Mouse (Mus musculus) urinary bladder, adult 18-20 months (tissue): ENCODE results near the gene Olfr464.

Source experiments
- DNase-seq, 2 experiments: peaks; one replicate each; pipeline ENCODE4 v3.0.0; 2022; ENCODE audit warnings: low spot score in 2 of 2, mixed read lengths in 2 of 2

Gene Olfr464

DNA sequence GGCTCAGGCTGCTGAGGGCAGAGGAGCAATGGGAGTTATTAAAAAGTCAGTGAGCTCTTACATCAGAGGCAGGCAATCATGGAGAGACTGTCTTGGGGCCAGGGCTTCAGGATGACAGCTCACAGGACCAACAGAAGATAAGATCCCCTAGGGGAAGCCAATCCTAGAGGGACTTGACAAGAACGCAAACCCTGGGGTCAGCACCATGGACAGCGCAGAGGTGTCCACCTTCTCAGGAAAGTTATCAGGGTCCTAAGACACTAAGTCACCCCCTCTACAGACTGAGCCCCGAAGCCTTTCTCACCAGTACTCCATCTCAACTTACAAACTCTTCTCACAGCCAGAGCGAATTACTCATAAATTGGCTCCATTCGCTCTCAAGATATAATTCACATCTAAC, at the start of gene Olfr464:
Gene Olfr464, minus strand, starts transcription at position 2 of the 400 bp plus-strand sequence.
- no peak for DNase-seq

DNA sequence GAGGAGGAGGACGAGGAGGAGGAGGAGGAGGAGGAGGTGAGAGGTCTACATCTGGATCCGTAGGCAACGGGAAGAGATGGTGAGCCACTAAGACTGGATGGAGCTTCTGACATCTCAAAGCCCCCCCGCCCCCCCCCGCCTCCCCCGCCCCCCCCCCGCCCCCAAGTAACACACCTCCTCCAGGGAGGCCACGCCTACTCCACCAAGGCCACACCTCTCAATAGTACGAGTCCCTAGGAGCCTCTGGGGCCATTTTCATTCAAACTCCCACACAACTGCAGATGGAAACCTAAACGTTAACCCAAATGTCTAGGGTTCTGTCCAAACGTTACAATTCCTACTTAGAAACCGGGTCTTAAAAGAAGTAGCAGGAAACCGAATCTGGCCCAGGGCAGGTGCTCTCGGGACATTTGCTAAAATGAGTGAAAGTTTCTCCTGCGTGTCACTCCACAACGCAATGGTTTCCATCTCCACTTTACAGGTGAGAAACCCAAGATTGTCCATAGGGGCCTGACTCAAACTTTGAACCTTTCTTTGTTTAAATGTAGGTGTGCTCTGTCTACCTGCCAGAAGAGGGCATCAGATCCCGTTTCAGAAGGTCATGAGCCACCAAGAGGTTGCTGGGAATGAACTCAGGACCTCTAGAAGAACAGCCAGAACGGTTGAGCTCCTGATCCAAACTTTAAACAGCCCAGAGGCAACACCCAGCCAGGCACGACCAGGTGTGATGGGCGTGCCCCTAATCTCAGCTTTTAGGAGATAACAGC, 47.8 kb upstream of the Olfr464 start:
- no peak for DNase-seq

DNA sequence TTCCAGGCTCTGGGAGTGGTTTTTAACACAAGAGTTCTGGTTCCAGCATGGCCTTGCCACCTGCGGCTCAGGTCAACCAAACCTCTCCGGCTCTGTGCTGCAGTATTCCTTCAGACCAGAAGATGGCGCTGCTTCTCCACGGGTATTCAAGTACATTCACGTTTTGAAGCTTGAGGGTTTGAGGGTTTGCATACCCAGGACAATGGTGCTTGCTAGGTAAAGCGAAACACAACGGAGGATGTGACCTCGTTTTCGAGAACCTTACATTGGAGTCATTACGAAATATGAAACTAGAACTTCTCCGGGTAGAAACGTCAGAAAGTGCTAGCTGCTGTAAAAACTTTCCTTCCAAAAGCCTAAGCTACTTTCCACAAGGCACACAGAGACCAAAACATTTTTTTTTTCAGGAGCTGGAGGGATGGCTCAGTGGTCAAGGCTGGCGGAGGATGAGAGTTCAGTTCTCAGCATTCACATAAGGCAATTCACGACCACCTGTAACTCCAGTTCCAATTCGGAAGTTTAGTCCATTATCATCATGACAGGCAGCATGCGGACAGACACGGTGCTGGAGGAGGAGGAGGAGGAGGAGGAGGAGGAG, 47.0 kb upstream of the Olfr464 start:
- peak; percentile 68 to 74 for DNase-seq

DNA sequence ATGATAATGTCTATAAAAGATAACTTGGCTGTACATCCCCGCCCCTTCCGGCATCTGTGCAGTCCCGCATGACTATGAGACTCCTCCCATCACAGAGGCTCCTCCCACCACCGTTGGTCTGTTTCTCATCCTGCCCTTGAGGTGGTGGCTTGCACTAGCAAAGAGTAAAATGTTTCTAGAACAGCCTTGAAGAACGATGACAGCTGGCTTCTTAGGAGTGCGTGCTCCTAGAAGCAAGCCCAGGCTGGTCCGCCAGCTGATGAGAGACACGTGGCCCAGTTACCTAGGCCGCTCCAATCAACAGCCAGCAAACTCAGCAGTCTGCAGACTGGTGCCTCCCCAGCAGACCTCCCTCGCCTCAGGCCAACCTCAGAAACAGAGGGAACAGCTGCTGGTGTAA, 45.4 kb upstream of the Olfr464 start:
- peak in 1 of 2 experiments; percentile 24 for DNase-seq

DNA sequence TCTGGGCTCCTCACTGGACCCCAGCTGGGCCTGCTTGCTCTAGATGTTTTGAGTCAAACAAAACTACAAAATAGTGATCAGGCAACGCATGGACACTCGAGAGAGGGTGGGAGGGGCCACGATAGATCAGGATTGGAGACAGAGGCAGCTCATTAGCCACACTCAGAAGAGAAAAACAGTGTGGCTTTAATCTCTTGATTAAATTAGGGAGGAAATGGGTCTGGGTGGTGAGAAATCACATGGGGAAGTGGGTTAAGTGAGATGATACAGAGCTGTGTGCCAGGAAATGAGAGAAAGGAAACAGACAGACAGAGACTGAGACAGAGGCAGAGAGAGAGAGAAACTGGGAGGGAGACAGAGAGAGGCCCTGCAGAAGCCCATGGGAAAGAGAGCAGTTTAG, 44.5 kb upstream of the Olfr464 start:
- no peak for DNase-seq

DNA sequence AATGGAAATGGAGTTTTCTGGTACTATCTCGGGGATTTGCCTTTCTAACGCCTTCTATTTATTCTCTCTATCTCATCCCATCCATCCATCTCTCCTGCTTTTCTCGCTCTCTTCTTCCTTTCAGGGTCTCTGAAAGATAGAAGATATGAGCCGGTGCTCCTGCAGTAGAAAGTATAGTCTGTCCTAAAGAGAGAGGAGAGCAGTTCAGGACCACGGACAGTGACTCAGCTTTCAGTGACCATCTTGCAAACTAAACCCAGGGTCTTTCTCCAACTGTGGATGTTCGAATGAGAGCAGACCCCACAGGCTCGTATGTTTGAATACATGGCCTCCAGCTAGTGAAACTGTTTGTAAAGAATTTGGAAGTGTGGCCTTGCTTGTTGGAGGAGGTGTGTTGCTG, 36.3 kb upstream of the Olfr464 start:
- no peak for DNase-seq

DNA sequence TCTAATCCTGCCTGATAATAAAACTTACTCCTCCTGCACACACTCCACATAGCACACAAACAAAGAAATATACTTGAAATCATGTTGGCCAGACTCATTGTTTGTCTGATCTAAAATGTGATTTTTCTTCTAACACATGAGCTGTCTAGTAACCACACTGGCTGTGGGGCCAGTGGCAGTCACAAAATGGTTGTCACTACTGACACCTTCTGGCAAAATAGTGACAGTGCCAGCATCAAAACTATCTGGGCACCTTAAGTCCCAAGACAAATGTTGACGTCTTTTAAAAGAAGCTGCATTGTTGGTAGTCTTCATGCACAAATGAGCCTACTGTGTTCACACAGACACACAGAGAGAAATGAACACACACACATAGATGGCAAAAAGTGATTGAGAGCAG, 34.4 kb upstream of the Olfr464 start:
- DNase-seq: no peak

DNA sequence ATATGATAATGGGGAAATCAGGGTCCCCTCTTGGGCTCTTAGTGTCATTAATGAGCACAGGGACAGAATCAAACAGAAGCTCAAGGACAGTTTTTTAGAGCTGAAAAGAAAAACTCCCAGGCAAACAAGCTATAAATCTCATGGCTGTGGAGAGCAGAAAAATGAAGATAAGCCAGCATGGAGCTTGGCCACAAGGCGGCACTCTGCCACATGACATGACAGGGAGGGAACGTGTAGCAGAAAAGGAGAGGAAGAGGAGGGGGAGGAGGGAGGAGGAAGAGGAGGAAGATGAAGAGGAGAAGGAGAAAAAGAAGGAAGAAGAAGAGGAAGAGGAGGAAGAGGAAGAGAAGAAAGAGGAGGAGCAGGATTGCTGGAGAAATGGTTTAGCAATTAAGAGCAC, 29.2 kb upstream of the Olfr464 start:
- DNase-seq: no peak

DNA sequence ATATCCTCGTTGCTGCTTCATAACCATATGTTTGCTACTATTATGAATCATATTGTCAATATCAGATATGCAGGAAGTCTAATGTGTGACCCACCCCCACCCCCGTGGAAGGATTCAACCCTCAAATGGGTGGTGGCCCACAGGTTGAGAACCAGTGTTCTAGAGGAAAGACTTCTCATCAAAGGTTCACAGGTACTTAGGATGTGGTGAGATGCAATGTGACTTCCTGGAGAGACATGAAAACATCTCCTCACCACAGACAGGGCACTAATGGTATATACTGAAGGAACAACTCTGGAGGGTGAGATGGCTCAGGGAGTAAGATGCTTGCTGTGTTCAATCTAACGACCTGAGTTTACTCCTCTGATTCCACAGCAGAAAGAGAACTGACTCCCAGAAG, 14.7 kb upstream of the Olfr464 start:
- DNase-seq: no peak

DNA sequence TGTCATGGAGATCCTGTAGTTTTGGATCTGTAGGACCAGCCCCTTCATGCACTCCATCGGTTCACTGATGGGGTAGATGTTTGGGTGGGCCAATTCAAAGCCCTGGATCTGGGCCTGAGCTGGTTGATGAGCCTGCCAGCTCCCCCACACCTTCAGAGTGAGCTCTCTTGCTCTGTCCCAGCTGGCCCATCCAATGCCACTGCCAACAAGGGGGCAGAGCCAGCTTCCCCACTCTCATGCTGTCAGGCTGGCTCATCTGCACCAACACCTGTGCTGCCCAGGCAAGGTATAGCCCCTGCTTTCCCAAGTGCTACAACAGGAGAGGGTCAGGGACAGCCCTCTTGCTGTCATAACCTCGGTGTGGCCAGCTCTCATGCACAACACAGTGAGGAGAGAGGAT, 13.0 kb upstream of the Olfr464 start:
- DNase-seq: no peak

DNA sequence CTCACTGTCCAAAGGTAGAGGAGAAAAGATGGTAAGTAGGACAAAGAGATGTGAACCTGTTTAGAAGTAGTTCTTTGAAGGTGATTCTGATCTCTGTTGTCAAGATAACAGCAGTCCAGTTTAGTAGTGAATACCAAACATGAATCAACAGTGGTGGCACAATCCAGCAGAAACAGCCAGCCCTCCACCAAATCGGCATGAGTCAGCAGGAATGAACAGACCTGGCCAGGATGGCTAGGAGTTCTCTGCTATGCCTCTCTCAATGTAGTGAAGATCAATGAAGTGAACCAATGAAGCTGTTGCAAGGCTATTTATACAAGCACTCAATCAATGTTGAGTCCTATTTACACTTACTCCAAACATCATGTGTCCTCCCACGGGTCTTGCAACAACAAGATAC, 9.6 kb upstream of the Olfr464 start:
- DNase-seq: no peak

DNA sequence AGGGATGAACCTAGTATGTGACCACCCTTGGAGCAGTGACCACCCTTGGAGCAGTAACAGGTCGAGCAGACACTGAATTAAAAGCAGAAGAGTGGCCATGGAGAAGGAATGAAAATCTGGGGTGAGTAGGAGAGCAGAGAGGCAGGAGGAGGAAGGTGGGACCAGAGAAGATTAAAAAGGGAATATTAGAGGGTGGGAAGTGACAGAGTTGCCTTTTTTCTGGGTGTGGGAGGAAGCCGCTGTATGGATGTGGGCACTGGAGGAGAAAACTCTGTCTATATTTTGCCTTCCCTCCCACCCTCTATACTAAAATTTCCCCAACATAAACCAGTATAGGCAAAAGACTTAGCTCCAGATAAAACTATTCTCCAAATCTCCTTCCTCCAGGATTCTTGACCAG, 466 bp downstream of the Olfr464 start:
- no peak for DNase-seq

DNA sequence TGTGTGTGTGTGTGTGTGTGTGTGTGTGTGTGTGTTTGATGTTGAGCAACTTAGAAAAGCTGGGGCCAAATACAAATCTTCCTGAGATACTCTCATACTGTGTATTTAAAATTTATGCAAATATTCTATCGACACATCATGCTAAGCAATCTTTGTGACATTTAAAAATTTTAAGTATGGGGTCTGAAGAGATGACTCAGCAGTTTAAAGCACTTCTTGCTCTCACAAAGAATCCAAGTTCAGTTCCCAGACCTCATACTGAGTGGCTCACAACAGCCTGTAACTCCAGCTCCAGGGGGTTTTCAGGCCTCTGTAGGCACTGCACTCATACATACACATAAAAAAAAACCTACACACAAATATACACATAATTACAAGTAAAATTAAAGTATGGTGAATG, 4.8 kb downstream of the Olfr464 start:
- no peak for DNase-seq

DNA sequence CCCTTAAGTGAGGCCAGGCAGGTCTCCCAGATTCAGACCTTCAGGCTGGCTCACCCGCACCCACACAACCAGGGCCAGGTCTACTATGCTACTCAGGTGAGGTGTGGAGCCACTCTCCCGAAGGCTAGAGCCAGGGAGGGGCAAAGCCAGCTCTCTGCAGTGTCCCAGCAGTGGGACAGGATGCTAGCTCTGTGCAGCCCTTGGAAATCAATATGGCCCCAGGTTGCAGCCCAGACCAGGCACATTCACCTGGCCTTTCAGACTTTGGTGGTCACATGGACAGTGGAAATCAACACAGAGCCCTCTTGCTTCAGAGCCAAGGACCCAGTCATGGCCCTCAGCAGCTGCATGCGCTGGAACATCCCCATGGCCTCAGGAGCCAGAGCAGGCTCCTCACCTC, 16.4 kb downstream of the Olfr464 start:
- no peak for DNase-seq

DNA sequence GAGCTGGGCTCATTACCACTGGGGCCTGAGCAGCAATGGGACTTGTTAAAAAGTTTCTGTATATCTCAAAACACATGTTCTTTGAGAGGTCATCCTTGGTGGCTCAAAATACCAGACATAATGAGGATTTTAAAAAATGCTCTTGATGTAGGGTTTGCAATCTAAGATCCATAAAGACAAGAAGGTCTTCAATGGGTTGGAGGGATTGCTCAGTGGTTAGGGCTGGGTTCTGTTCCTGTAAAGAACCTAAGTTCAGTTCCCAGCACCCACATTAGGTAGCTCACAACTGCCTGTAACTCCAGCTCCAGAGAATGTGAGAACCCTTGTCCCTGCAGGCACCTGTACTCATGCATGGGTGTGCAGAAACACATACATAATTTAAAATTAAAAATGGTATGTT, 23.5 kb downstream of the Olfr464 start, which contains the start of gene Olfr463:
Gene Olfr463, minus strand, starts transcription at position 101 of the 400 bp plus-strand sequence.
- no peak for DNase-seq

DNA sequence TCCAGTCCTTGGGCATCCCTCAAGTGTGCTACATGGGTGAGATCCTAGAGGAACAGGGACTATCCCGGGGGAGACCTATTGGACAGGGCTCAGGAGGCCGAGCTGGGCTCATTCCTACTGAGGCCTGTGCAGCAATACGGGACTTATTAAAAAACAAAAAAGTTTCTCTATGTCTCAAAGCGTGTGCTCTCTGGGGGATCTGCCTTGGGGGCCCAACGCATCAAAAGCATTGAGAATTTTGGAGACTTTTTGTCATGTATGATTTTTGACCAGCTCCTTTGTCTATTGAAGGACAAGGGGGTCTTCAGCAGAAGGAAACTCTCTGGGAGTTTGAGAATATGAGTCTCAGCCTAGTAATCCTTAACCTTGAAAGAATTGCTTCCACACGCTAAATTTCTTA, 28.6 kb downstream of the Olfr464 start, which contains the start of gene Olfr462:
Gene Olfr462, minus strand, starts transcription at position 101 of the 400 bp plus-strand sequence.
- DNase-seq: no peak

DNA sequence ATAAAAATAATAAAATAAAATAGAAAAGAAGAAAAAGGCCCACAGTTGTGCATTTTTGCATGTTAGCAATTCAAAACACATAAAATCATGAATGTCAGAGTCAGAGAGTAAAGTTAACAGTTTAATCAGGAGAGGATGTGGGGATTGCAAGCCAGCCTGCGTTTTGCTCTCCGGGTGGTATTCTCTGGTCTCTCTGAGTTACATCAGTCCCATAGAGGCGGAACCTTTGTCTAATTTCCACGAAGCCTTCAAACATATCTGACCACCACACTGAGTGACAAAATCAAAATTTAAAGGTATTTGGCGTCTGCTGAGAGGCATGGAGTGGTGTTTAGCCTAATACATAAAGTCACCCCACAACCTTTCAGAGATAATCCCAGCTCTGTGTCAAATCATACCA, 35.9 kb downstream of the Olfr464 start:
- DNase-seq: no peak

DNA sequence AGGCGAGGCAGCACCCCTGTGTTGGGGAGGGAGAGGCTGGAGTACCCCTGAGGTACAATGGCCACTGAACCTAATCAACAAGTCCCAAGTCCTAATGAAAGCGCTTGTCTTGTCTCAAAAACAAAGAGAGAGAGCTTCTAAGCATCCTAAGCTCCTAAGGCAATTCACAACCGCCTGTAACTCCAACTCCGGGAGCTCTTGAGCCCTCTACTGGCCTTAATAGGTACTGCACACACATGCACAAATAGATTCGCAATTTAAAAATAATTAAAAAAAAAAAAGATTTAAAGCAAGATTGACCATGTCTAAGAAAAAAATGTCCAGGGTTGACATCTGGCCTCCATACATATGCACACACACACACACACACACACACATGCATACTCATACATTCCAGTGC, 37.3 kb downstream of the Olfr464 start:
- DNase-seq: no peak

DNA sequence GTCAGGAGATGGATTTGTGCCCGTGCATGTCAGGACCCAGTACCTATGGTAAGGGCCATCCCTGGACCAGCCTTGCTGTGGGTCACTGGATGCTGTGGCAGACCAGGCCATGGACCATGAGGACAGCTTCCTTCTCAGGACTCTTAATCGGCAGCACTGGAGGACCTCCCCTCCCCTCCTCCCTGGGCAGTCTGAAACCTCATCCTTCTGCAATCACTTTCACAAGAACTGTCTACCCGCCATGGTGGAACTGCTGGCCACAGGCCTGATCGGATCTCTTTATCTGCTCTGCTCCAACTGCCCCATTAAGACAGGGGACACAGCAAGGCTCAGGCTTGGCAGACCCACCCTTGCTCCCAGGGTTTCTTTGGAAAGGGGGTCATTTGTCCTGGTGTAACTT, 39.1 kb downstream of the Olfr464 start:
- DNase-seq: no peak

DNA sequence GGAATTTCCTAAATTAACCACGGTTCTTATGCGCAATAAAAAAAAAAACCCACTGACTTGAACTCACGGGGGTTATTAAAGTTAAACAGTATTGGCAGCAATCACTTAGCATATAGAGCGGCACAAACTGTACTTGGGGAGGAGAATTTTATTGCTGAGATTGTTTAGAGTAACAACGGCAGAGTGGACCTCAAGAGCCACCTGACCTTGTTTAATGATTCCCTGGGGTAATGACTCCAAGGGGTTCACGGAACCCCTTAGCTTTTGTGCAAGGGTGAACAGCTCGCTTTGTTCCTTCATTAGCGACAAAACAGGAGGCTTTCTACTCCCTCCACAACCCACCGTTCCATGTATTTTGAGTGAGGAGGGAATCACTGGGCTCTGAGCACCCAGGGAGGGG, 40.9 kb downstream of the Olfr464 start:
- DNase-seq: no peak

DNA sequence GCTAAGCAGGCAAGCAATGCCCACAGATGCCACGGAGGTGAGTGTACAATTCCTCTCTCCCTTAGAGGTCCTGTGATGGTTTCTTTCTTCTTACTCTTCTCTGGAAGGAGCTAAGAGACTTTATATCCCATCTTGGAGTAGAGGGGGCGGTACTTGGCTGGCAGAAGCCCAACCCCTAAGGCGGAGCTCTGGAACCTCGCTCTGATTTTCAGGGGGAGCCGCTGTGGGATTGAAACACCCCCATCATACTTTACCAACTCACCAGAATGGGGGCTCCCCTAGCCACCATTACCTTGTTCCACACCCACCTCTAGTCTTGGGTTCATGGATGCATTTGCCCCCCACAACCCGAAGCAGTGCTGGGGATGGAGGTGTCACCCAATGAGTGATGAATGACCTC, 45.3 kb downstream of the Olfr464 start, which contains the start of gene Epx:
Gene Epx, minus strand, starts transcription at position 101 of the 400 bp plus-strand sequence.
- DNase-seq: no peak

DNA sequence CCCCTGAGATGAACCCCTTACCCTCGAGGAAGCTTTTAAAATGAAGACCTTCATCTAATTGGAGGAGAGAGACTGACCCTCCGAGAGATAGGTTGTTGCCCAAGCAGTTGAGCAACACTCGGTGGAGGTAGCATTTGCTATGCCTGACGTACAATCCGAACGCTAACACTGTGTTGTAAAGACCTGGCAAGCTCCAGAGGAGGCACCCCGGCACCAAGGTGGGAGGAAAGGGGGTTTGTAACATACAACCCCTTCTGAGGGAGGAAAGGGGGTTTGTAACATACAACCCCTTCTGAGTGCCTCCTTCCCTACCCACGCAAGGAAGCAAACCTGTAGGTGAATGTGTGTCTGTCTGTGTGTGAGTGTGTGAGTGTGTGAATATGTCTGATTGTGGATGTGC, 49.0 kb downstream of the Olfr464 start:
- no peak for DNase-seq

DNA sequence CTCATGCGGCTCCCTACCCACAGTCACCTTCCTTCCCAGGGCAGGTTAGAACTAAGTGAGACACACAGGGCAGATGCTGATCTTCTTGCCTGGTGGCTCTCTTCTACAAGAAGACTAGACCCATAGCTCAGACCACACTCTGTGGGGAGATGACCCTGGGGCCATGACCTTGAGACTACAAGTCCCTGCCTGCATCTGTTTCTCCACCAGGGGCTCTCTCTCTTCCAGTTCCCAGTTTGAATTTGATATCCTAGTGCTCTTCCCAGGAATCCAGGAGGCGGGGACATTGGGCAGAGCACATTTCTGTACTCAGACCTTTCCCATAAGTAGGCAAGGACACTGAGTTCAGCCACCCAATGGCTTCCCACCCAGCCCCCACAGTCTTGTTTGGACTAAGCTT, 50.7 kb downstream of the Olfr464 start:
- DNase-seq: no peak
